Mouse (Mus musculus): ENCODE measurements around the gene Fbxl21. TPM values are rescaled to one million over a fixed set of nuclear protein-coding genes. Genes with fewer than 3 reads are reported as not detected.

The Fbxl21 gene
- polyA plus RNA-seq, 1 experiment from 2014 or later: 2.9 TPM

- Histone ChIP-seq H3K27ac (ENCODE audit: low read length) (no peak overlapping the region), H3K27me3 (replicated peaks; ENCODE audit: control insufficient read depth, insufficient read depth, low read length) (no peaks in the 10 kb centered on the region), H3K4me1 (replicated peaks; ENCODE audit: control insufficient read depth, insufficient read depth, low read length) (0 out of 2 replicates have a peak, but pooled peaks cover under 1% of the 10 kb centered on the region), H3K4me3 (replicated peaks; ENCODE audit: low read length) (no peak overlapping the region), H3K9ac (replicated peaks; ENCODE audit: low read depth, low read length) (no peak overlapping the region), H3K4me2 (ENCODE audit: low read length) (no peak overlapping the region), H3K9me3 (ENCODE audit: control insufficient read depth, low read length) (no peaks in the 10 kb centered on the region), H3K36me3 (ENCODE audit: control insufficient read depth, insufficient read depth) (no peaks in the 10 kb centered on the region)
- ATAC-seq: no peak
- WGBS: 91% methylated on average over 7 of the region's 7 CpGs
Measured at GRCm38 (mm10) chr13:56527846-56528245, 5.6 kb downstream of the Fbxl21 start.

DNA sequence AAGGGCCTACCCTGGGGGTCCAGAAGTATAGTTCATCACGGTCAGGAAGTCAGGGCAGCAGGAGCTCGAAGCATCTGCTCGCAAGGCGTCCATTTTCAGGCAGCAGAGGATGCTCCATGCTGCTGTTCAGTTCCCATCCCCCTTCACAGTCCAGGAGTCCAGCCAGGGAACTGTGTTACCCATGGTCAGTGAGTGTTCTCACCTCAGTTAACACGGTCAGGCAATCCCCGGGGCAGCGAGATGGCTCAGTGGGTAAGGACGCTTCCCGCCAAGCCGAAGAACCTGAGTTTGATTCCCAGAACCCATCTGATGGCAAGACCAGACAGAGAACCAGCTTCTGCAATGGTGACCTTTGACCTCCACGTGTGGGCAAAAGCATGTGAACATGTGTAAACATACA lies 6.0 kb downstream of the Fbxl21 start:
- Histone ChIP-seq H3K4me3 (replicated peaks; ENCODE audit: low read length) (no peak overlapping the region), H3K4me1 (replicated peaks; ENCODE audit: control insufficient read depth, insufficient read depth, low read length) (no peaks in the 10 kb centered on the region), H3K36me3 (ENCODE audit: control insufficient read depth, insufficient read depth) (no peaks in the 10 kb centered on the region), H3K27ac (ENCODE audit: low read length) (no peak overlapping the region), H3K27me3 (replicated peaks; ENCODE audit: control insufficient read depth, insufficient read depth, low read length) (no peaks in the 10 kb centered on the region), H3K9ac (replicated peaks; ENCODE audit: low read depth, low read length) (no peak overlapping the region), H3K9me3 (ENCODE audit: control insufficient read depth, low read length) (no peaks in the 10 kb centered on the region), H3K4me2 (ENCODE audit: low read length) (no peak overlapping the region)
- ATAC-seq: no peak
- WGBS: 89% methylated on average over 11 of the region's 11 CpGs

- H3K36me3 ChIP-seq (ENCODE audit: control insufficient read depth, insufficient read depth): no peaks in the 10 kb centered on the region
- no peak overlapping the region for H3K4me3 ChIP-seq (replicated peaks; ENCODE audit: low read length)
- no peak for ATAC-seq
- H3K27ac ChIP-seq (ENCODE audit: low read length): no peak overlapping the region
- no peaks in the 10 kb centered on the region for H3K4me1 ChIP-seq (replicated peaks; ENCODE audit: control insufficient read depth, insufficient read depth, low read length)
- WGBS: 77% methylated on average over 4 of the region's 4 CpGs
- H3K9ac ChIP-seq (replicated peaks; ENCODE audit: low read depth, low read length): no peak overlapping the region
- no peak overlapping the region for H3K4me2 ChIP-seq (ENCODE audit: low read length)
- peaks cover 2% of the 10 kb centered on the region; the same call in 1 of the 2 replicates for H3K9me3 ChIP-seq (ENCODE audit: control insufficient read depth, low read length)
- H3K27me3 ChIP-seq (replicated peaks; ENCODE audit: control insufficient read depth, insufficient read depth, low read length): no peaks in the 10 kb centered on the region
Measured at GRCm38 (mm10) chr13:56529031-56529430, 6.8 kb downstream of the Fbxl21 start.

DNA sequence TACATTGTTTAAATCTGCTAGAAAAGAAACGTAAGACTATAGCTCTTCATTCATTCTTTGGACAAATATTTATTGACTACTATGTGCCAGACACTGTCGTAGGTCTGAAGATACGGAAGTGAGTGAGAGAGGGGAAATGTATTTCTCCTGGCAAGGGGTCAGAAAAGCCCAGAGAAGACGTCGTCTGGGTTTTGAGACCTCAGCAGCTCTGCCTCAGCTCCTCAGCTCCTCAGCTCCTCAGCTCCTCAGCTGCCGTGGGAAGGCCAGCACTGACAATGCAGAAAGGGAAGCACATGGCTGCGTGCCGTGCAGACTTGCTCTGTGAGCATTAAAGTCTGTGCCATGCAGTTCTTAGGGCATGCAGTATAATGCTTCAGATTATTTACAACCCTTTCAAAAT lies 7.4 kb downstream of the Fbxl21 start:
- H3K36me3 ChIP-seq (ENCODE audit: control insufficient read depth, insufficient read depth): no peaks in the 10 kb centered on the region
- H3K27ac ChIP-seq (ENCODE audit: low read length): no peak overlapping the region
- H3K9ac ChIP-seq (replicated peaks; ENCODE audit: low read depth, low read length): no peak overlapping the region
- H3K27me3 ChIP-seq (replicated peaks; ENCODE audit: control insufficient read depth, insufficient read depth, low read length): no peaks in the 10 kb centered on the region
- H3K4me2 ChIP-seq (ENCODE audit: low read length): no peak overlapping the region
- H3K9me3 ChIP-seq (ENCODE audit: control insufficient read depth, low read length): peaks cover 2% of the 10 kb centered on the region; the same call in 1 of the 2 replicates
- no peak overlapping the region for H3K4me3 ChIP-seq (replicated peaks; ENCODE audit: low read length)
- 57% methylated on average over 8 of the region's 8 CpGs for WGBS
- ATAC-seq: no peak
- no peaks in the 10 kb centered on the region for H3K4me1 ChIP-seq (replicated peaks; ENCODE audit: control insufficient read depth, insufficient read depth, low read length)

DNA sequence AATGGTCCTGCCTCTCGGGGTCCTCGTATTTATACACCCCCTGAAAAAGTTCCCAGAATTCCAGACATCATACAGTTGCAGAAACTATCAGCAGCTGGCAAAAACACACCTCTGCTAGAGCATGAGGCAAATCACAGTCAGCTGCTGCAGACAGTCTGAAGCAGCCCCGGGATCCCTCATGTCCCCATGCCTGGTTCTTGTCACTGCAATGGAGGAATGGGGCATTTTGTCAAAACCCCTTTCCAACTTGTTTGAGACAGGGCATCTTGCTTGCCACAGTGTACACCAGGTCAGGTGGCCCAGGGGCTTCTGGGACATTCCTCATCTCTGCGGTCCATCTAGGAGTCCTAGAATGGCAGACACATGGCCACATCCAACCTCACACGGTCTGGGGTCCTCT lies 12.7 kb downstream of the Fbxl21 start:
- H3K36me3 ChIP-seq (ENCODE audit: control insufficient read depth, insufficient read depth): no peaks in the 10 kb centered on the region
- H3K9me3 ChIP-seq (ENCODE audit: control insufficient read depth, low read length): peaks cover 9% of the 10 kb centered on the region; the same call in 1 of the 2 replicates
- 87% methylated on average over 5 of the region's 5 CpGs for WGBS
- H3K27ac ChIP-seq (ENCODE audit: low read length): no peak overlapping the region
- H3K9ac ChIP-seq (replicated peaks; ENCODE audit: low read depth, low read length): no peak overlapping the region
- no peaks in the 10 kb centered on the region for H3K4me1 ChIP-seq (replicated peaks; ENCODE audit: control insufficient read depth, insufficient read depth, low read length)
- H3K4me2 ChIP-seq (ENCODE audit: low read length): no peak overlapping the region
- H3K4me3 ChIP-seq (replicated peaks; ENCODE audit: low read length): no peak overlapping the region
- no peaks in the 10 kb centered on the region for H3K27me3 ChIP-seq (replicated peaks; ENCODE audit: control insufficient read depth, insufficient read depth, low read length)
- ATAC-seq: no peak

GRCm38 (mm10) chr13:56535570-56535969 lies 13.3 kb downstream of the Fbxl21 start:
- WGBS: 71% methylated on average over 5 of the region's 5 CpGs

GRCm38 (mm10) chr13:56537026-56537425 lies 14.8 kb downstream of the Fbxl21 start:
- H3K9ac ChIP-seq (replicated peaks; ENCODE audit: low read depth, low read length): no peak overlapping the region
- no peaks in the 10 kb centered on the region for H3K4me1 ChIP-seq (replicated peaks; ENCODE audit: control insufficient read depth, insufficient read depth, low read length)
- no peaks in the 10 kb centered on the region for H3K36me3 ChIP-seq (ENCODE audit: control insufficient read depth, insufficient read depth)
- no peak overlapping the region for H3K27ac ChIP-seq (ENCODE audit: low read length)
- H3K27me3 ChIP-seq (replicated peaks; ENCODE audit: control insufficient read depth, insufficient read depth, low read length): no peaks in the 10 kb centered on the region
- no peak overlapping the region for H3K4me3 ChIP-seq (replicated peaks; ENCODE audit: low read length)
- no peak overlapping the region for H3K4me2 ChIP-seq (ENCODE audit: low read length)
- 88% methylated on average over 12 of the region's 12 CpGs for WGBS
- no peak for ATAC-seq
- H3K9me3 ChIP-seq (ENCODE audit: control insufficient read depth, low read length): peaks cover 9% of the 10 kb centered on the region; the same call in 1 of the 2 replicates

More at GRCm38 (mm10) chr13:56535570-56535969, 13.3 kb downstream of the Fbxl21 start:
- ATAC-seq: no peak
- no peaks in the 10 kb centered on the region for H3K27me3 ChIP-seq (replicated peaks; ENCODE audit: control insufficient read depth, insufficient read depth, low read length)
- no peak overlapping the region for H3K4me2 ChIP-seq (ENCODE audit: low read length)
- H3K27ac ChIP-seq (ENCODE audit: low read length): no peak overlapping the region
- H3K36me3 ChIP-seq (ENCODE audit: control insufficient read depth, insufficient read depth): no peaks in the 10 kb centered on the region
- H3K9me3 ChIP-seq (ENCODE audit: control insufficient read depth, low read length): peaks cover 9% of the 10 kb centered on the region; the same call in 1 of the 2 replicates
- H3K4me3 ChIP-seq (replicated peaks; ENCODE audit: low read length): no peak overlapping the region
- no peaks in the 10 kb centered on the region for H3K4me1 ChIP-seq (replicated peaks; ENCODE audit: control insufficient read depth, insufficient read depth, low read length)
- no peak overlapping the region for H3K9ac ChIP-seq (replicated peaks; ENCODE audit: low read depth, low read length)

GRCm38 (mm10) chr13:56539846-56540245 lies 17.6 kb downstream of the Fbxl21 start:
- no peak overlapping the region for H3K9ac ChIP-seq (replicated peaks; ENCODE audit: low read depth, low read length)
- no peak overlapping the region for H3K4me2 ChIP-seq (ENCODE audit: low read length)
- no peaks in the 10 kb centered on the region for H3K4me1 ChIP-seq (replicated peaks; ENCODE audit: control insufficient read depth, insufficient read depth, low read length)
- H3K9me3 ChIP-seq (ENCODE audit: control insufficient read depth, low read length): peaks cover 5% of the 10 kb centered on the region; the same call in 1 of the 2 replicates
- H3K36me3 ChIP-seq (ENCODE audit: control insufficient read depth, insufficient read depth): no peaks in the 10 kb centered on the region
- 96% methylated on average over 4 of the region's 4 CpGs for WGBS
- no peak overlapping the region for H3K4me3 ChIP-seq (replicated peaks; ENCODE audit: low read length)
- no peak overlapping the region for H3K27ac ChIP-seq (ENCODE audit: low read length)
- no peak for ATAC-seq
- no peaks in the 10 kb centered on the region for H3K27me3 ChIP-seq (replicated peaks; ENCODE audit: control insufficient read depth, insufficient read depth, low read length)

GRCm38 (mm10) chr13:56543805-56544204 lies 21.5 kb downstream of the Fbxl21 start:
- Histone ChIP-seq H3K9me3 (ENCODE audit: control insufficient read depth, low read length) (no peaks in the 10 kb centered on the region), H3K4me3 (replicated peaks; ENCODE audit: low read length) (no peak overlapping the region), H3K4me2 (ENCODE audit: low read length) (no peak overlapping the region), H3K36me3 (ENCODE audit: control insufficient read depth, insufficient read depth) (no peaks in the 10 kb centered on the region), H3K9ac (replicated peaks; ENCODE audit: low read depth, low read length) (no peak overlapping the region), H3K27me3 (replicated peaks; ENCODE audit: control insufficient read depth, insufficient read depth, low read length) (no peaks in the 10 kb centered on the region), H3K4me1 (replicated peaks; ENCODE audit: control insufficient read depth, insufficient read depth, low read length) (no peaks in the 10 kb centered on the region), H3K27ac (ENCODE audit: low read length) (no peak overlapping the region)
- WGBS: 70% methylated on average over 9 of the region's 9 CpGs
- no peak for ATAC-seq

GRCm38 (mm10) chr13:56544956-56545355 lies 22.7 kb downstream of the Fbxl21 start:
- WGBS: 47% methylated on average over 3 of the region's 3 CpGs
- Histone ChIP-seq H3K4me2 (ENCODE audit: low read length) (no peak overlapping the region), H3K27ac (ENCODE audit: low read length) (no peak overlapping the region), H3K36me3 (ENCODE audit: control insufficient read depth, insufficient read depth) (no peaks in the 10 kb centered on the region), H3K4me1 (replicated peaks; ENCODE audit: control insufficient read depth, insufficient read depth, low read length) (no peaks in the 10 kb centered on the region), H3K9ac (replicated peaks; ENCODE audit: low read depth, low read length) (no peak overlapping the region), H3K4me3 (replicated peaks; ENCODE audit: low read length) (no peak overlapping the region), H3K27me3 (replicated peaks; ENCODE audit: control insufficient read depth, insufficient read depth, low read length) (no peaks in the 10 kb centered on the region), H3K9me3 (ENCODE audit: control insufficient read depth, low read length) (no peaks in the 10 kb centered on the region)
- ATAC-seq: no peak

All from forebrain, embryonic 16.5 days (tissue).